Mouse (Mus musculus) stomach, postnatal 0 days (tissue): ENCODE measurements around the gene Angpt4.

ENCODE experiments used
- CTCF ChIP-seq: IDR thresholded peaks from 2 replicates; pipeline ENCODE4 v1.5.1; 2016; ENCODE audit warnings: antibody characterized with exemption, low read depth, mild to moderate bottlenecking, moderate library complexity
- EP300 ChIP-seq: optimal IDR thresholded peaks from 2 replicates; pipeline ENCODE3; 2016; ENCODE audit warnings: antibody characterized with exemption

GRCm38 (mm10) chr2:151925715-151926114, 14.7 kb downstream of the Angpt4 start:
- no peak for TF ChIP-seq CTCF
- TF ChIP-seq EP300: no peak
